Mouse (Mus musculus) myocyte (in vitro differentiated cells): ENCODE data around the gene Msi1.

Experiments
- MAX ChIP-seq: IDR thresholded peaks from one replicate; pipeline ENCODE4 v1.6.1; 2011; ENCODE audit warnings: low read depth, mild to moderate bottlenecking, control low read depth
- MYOD1 ChIP-seq, 3 experiments: IDR thresholded peaks; one replicate each; pipeline ENCODE4 v1.6.1; 2011; ENCODE audit warnings: control low read depth in 2 of 3, low read depth in 2 of 3, mild to moderate bottlenecking in 2 of 3, moderate library complexity in 1 of 3; ENCODE audit not compliant: insufficient read length in 2 of 3, control insufficient read depth in 1 of 3
- POLR2A ChIP-seq: IDR thresholded peaks from one replicate; pipeline ENCODE4 v1.6.1; 2011; ENCODE audit warnings: low read depth, mild to moderate bottlenecking, control low read depth, moderate library complexity; ENCODE audit not compliant: insufficient read length
- SRF ChIP-seq: IDR thresholded peaks from one replicate; pipeline ENCODE4 v1.6.1; 2011; ENCODE audit warnings: low read depth; ENCODE audit not compliant: control insufficient read depth, insufficient read length
- TCF12 ChIP-seq: IDR thresholded peaks from one replicate; pipeline ENCODE4 v1.6.1; 2011; ENCODE audit warnings: mild to moderate bottlenecking, control low read depth; ENCODE audit not compliant: poor library complexity, insufficient read depth, severe bottlenecking
- TCF3 ChIP-seq: IDR thresholded peaks from one replicate; pipeline ENCODE4 v1.6.1; 2011; ENCODE audit warnings: low read depth, control low read depth; ENCODE audit not compliant: insufficient read length
- USF1 ChIP-seq: IDR thresholded peaks from one replicate; pipeline ENCODE4 v1.6.1; 2011; ENCODE audit warnings: low read depth, mild to moderate bottlenecking, control low read depth, moderate library complexity

DNA sequence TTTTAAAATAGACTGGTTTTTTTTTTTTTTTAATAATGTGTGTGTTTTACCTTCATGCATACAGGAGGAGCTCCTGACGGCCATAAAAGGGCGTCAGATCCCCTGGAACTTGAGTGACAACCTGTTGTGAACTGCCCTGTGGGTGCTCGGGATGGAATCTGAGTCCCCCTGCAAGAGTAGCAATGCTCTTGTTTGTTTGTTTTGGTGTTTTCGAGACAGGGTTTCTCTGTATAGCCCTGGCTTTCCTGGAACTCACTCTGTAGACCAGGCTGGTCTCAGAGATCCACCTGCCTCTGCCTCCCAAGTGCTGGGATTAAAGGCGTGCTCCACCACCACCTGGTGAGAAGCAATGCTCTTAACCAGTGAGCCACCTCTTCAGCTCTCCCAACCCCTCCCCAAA is 55.6 kb downstream of the Msi1 start:
- TF ChIP-seq POLR2A (no peak), SRF (no peak), MAX (no peak), TCF12 (no peak), USF1 (no peak), MYOD1 (IDR thresholded peaks at IDR 0.05; ENCODE audit: control insufficient read depth in 1 of 3, insufficient read length in 2 of 3, low read depth in 2 of 3) (no peak), TCF3 (no peak)
